Mouse (Mus musculus): ENCODE results near the gene Nup85.
"Not testable (repeated sequence)": the region's sequence is repeated elsewhere in the genome, so short reads cannot be mapped to it uniquely, and the experiment has no call there.

Gene Nup85

GRCm38 (mm10) chr11:115564064-115564809 is at the start of gene Nup85:
Gene Nup85 (plus strand): TSS chr11:115564434.
- in situ Hi-C loops (cut with MboI; ENCODE audit: low pct_unique_long_range_greater_than_20kb in 1 of 2, low sequenced_read_pairs in 2 of 2, unreplicated experiment in 1 of 2) = no loop called here

- in situ Hi-C loops (cut with MboI; ENCODE audit: low pct_unique_long_range_greater_than_20kb in 1 of 2, low sequenced_read_pairs in 2 of 2, unreplicated experiment in 1 of 2) = no loop called here
Measured at GRCm38 (mm10) chr11:115515021-115515420, 49.2 kb upstream of the Nup85 start.

GRCm38 (mm10) chr11:115516942-115517341 is 47.3 kb upstream of the Nup85 start:
- in situ Hi-C loops (cut with MboI; ENCODE audit: low pct_unique_long_range_greater_than_20kb in 1 of 2, low sequenced_read_pairs in 2 of 2, unreplicated experiment in 1 of 2) = no loop called here

GRCm38 (mm10) chr11:115518693-115519092 is 45.5 kb upstream of the Nup85 start:
- in situ Hi-C loops (cut with MboI; ENCODE audit: low pct_unique_long_range_greater_than_20kb in 1 of 2, low sequenced_read_pairs in 2 of 2, unreplicated experiment in 1 of 2) = no loop called here

GRCm38 (mm10) chr11:115519581-115519980 is 44.7 kb upstream of the Nup85 start:
- in situ Hi-C loops (cut with MboI; ENCODE audit: low pct_unique_long_range_greater_than_20kb in 1 of 2, low sequenced_read_pairs in 2 of 2, unreplicated experiment in 1 of 2) = no loop called here

GRCm38 (mm10) chr11:115520218-115520617 is 44.0 kb upstream of the Nup85 start:
- in situ Hi-C loops (cut with MboI; ENCODE audit: low pct_unique_long_range_greater_than_20kb in 1 of 2, low sequenced_read_pairs in 2 of 2, unreplicated experiment in 1 of 2) = no loop called here

GRCm38 (mm10) chr11:115521080-115521479 is 43.2 kb upstream of the Nup85 start:
- in situ Hi-C loops (cut with MboI; ENCODE audit: low pct_unique_long_range_greater_than_20kb in 1 of 2, low sequenced_read_pairs in 2 of 2, unreplicated experiment in 1 of 2) = no loop called here

- in situ Hi-C loops (cut with MboI; ENCODE audit: low pct_unique_long_range_greater_than_20kb in 1 of 2, low sequenced_read_pairs in 2 of 2, unreplicated experiment in 1 of 2) = no loop called here
Measured at GRCm38 (mm10) chr11:115522238-115522637, 42.0 kb upstream of the Nup85 start.

- in situ Hi-C loops (cut with MboI; ENCODE audit: low pct_unique_long_range_greater_than_20kb in 1 of 2, low sequenced_read_pairs in 2 of 2, unreplicated experiment in 1 of 2) = no loop called here
Measured at GRCm38 (mm10) chr11:115522703-115523102, 41.5 kb upstream of the Nup85 start.

- in situ Hi-C loops (cut with MboI; ENCODE audit: low pct_unique_long_range_greater_than_20kb in 1 of 2, low sequenced_read_pairs in 2 of 2, unreplicated experiment in 1 of 2) = not testable (repeated sequence)
Measured at GRCm38 (mm10) chr11:115526446-115526845, 37.8 kb upstream of the Nup85 start.

GRCm38 (mm10) chr11:115534759-115535371 is 29.4 kb upstream of the Nup85 start:
- in situ Hi-C loops (cut with MboI; ENCODE audit: low pct_unique_long_range_greater_than_20kb in 1 of 2, low sequenced_read_pairs in 2 of 2, unreplicated experiment in 1 of 2) = no loop called here

GRCm38 (mm10) chr11:115535401-115536037 is 28.7 kb upstream of the Nup85 start:
- in situ Hi-C loops (cut with MboI; ENCODE audit: low pct_unique_long_range_greater_than_20kb in 1 of 2, low sequenced_read_pairs in 2 of 2, unreplicated experiment in 1 of 2) = no loop called here

- in situ Hi-C loops (cut with MboI; ENCODE audit: low pct_unique_long_range_greater_than_20kb in 1 of 2, low sequenced_read_pairs in 2 of 2, unreplicated experiment in 1 of 2) = no loop called here
Measured at GRCm38 (mm10) chr11:115536038-115536681, 28.1 kb upstream of the Nup85 start, which contains the start of gene Sumo2. Gene Sumo2 (minus strand): TSS chr11:115536276.

- in situ Hi-C loops (cut with MboI; ENCODE audit: low pct_unique_long_range_greater_than_20kb in 1 of 2, low sequenced_read_pairs in 2 of 2, unreplicated experiment in 1 of 2) = no loop called here
Measured at GRCm38 (mm10) chr11:115536856-115537568, 27.2 kb upstream of the Nup85 start.

GRCm38 (mm10) chr11:115538045-115538444 is 26.2 kb upstream of the Nup85 start:
- in situ Hi-C loops (cut with MboI; ENCODE audit: low pct_unique_long_range_greater_than_20kb in 1 of 2, low sequenced_read_pairs in 2 of 2, unreplicated experiment in 1 of 2) = no loop called here

- in situ Hi-C loops (cut with MboI; ENCODE audit: low pct_unique_long_range_greater_than_20kb in 1 of 2, low sequenced_read_pairs in 2 of 2, unreplicated experiment in 1 of 2) = no loop called here
Measured at GRCm38 (mm10) chr11:115543571-115543970, 20.7 kb upstream of the Nup85 start.

- in situ Hi-C loops (cut with MboI; ENCODE audit: low pct_unique_long_range_greater_than_20kb in 1 of 2, low sequenced_read_pairs in 2 of 2, unreplicated experiment in 1 of 2) = no loop called here
Measured at GRCm38 (mm10) chr11:115552783-115553182, 11.5 kb upstream of the Nup85 start.

GRCm38 (mm10) chr11:115555717-115556116 is 8.5 kb upstream of the Nup85 start:
- in situ Hi-C loops (cut with MboI; ENCODE audit: low pct_unique_long_range_greater_than_20kb in 1 of 2, low sequenced_read_pairs in 2 of 2, unreplicated experiment in 1 of 2) = no loop called here
